Mouse (Mus musculus) lung, postnatal 0 days (tissue): Measurements from ENCODE around the gene Pptc7.

Experiments
- CTCF ChIP-seq: IDR thresholded peaks from 2 replicates; pipeline ENCODE4 v1.5.1; 2016; ENCODE audit warnings: antibody characterized with exemption, mild to moderate bottlenecking
- EP300 ChIP-seq: IDR thresholded peaks from 2 replicates; pipeline ENCODE4 v1.6.1; 2016; ENCODE audit warnings: antibody characterized with exemption, mild to moderate bottlenecking, control low read depth

DNA sequence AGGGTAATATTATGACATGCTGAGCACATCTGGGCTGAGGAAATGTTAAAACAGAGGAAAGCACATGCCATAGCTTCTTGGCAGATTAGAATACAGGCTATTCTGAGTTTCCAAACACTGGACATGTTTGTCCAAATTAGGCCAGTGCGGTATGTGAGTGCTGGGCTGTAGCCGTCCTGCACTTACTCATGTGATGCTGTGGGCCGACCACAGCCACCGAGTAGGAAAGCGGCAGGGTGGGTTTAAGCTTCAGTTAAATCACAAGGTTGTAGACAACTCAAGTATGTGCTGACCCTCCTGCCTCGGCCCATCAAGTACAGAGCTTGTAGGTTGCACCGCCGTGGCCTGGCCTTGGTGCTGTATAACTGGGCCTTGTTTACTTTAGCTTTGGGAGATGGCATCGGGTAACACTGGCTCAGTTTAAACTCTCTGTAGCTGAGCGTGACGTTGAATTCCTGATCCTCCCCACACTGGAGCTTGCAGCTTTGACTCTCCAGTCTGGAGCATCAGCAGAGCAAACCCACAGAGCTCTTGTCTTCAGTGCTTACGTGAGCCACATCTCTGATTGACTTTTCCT, 36.1 kb downstream of the Pptc7 start:
- TF ChIP-seq CTCF, result no peak
- no peak for TF ChIP-seq EP300
